In the genomic region with DNA sequence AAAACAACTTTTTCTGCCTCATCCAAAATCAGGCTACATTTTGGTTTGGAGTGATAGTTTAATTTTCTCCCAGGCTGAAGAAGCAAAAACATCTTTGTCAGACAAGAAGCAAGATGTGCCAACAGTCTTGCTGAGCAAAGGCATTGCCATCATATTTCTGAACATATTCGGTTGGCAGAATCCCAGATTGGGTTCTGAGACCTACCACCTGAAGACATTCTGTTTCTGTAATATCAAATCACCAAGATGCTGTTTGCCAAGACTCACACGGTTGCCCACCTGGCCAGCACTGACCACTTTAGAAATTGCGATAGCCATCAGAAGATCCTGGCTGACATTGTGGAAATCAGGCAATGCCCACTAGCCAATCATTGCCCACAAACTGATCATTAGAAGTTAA, we compare ENCODE assay signal across 20 mouse cellular contexts. TPM values are rescaled to one million over a fixed set of nuclear protein-coding genes. Genes with fewer than 3 reads are reported as not detected.
"Had no signal": no experiment of that assay in that cellular context is flagged by ENCODE, and none has a peak within 500 bp of the region (broad histone marks: within the 10 kb centered on the region; RNA-seq: fewer than 3 reads in every experiment).

No protein-coding gene starts in this region.

- H3K4me3 ChIP-seq: liver, embryonic 13.5 days; midbrain, embryonic 12.5 days; midbrain, embryonic 15.5 days; myocyte; neural tube, embryonic 13.5 days; stomach, embryonic 15.5 days had no signal

- H3K27ac ChIP-seq: kidney, postnatal 0 days; liver, embryonic 13.5 days; midbrain, embryonic 12.5 days; midbrain, embryonic 15.5 days; neural tube, embryonic 13.5 days; stomach, embryonic 15.5 days had no signal

- H3K27me3 ChIP-seq: liver, embryonic 13.5 days; midbrain, embryonic 12.5 days; midbrain, embryonic 15.5 days; neural tube, embryonic 13.5 days; stomach, embryonic 15.5 days had no signal

- H3K9ac ChIP-seq: liver, embryonic 13.5 days; midbrain, embryonic 12.5 days; midbrain, embryonic 15.5 days; neural tube, embryonic 13.5 days; stomach, embryonic 15.5 days had no signal

- H3K4me1 ChIP-seq: liver, embryonic 13.5 days; midbrain, embryonic 12.5 days; midbrain, embryonic 15.5 days; neural tube, embryonic 13.5 days; stomach, embryonic 15.5 days had no signal

- H3K9me3 ChIP-seq: liver, embryonic 13.5 days; midbrain, embryonic 15.5 days; neural tube, embryonic 13.5 days; stomach, embryonic 15.5 days had no signal

- DNase-seq: kidney, postnatal 25 days; liver, embryonic 13.5 days; lung, adult 2 months; lung, postnatal 14 days; lung, postnatal 4 days; retina, postnatal 1 day; right cerebral cortex, postnatal 25 days; spleen, adult 18-20 months; thymus, postnatal 25 days had no signal

- H3K4me2 ChIP-seq: liver, embryonic 13.5 days; midbrain, embryonic 12.5 days; midbrain, embryonic 15.5 days; neural tube, embryonic 13.5 days; stomach, embryonic 15.5 days had no signal

- ATAC-seq: midbrain, embryonic 15.5 days had no signal

- H3K36me3 ChIP-seq: liver, embryonic 13.5 days; midbrain, embryonic 12.5 days; midbrain, embryonic 15.5 days; neural tube, embryonic 13.5 days; stomach, embryonic 15.5 days had no signal

RNA-seq across cellular contexts. Expression of a gene that starts 37.1 kb away (rescaled TPM):
- total RNA-seq: megakaryocyte progenitor cell, adult 5-6 weeks; megakaryocyte-erythroid progenitor cell, adult 5-6 weeks; monocyte, adult 5-6 weeks; neutrophil, adult 5-6 weeks had no signal
- polyA plus RNA-seq: liver, adult 2 months; lung, adult 2 months; myocyte had no signal
